Comparison of ENCODE assay signal across 13 mouse cellular contexts in genomic region chr11:121056536-121057236, GRCm38 (mm10). TPM values are rescaled to one million over a fixed set of nuclear protein-coding genes. Genes with fewer than 3 reads are reported as not detected.
DNase-seq lines count a peak whose midpoint lies in the region; ATAC-seq and TF ChIP-seq lines count a peak whose summit lies in the region.
"Had no signal": no experiment of that assay in that cellular context is flagged by ENCODE, and none has a peak within 500 bp of the region (broad histone marks: within the 10 kb centered on the region; RNA-seq: fewer than 3 reads in every experiment).

No protein-coding gene starts in this region.

- no peaks in the 10 kb centered on the region for H3K27me3 ChIP-seq in lung, embryonic 14.5 days (ENCODE audit: insufficient read depth, low read length)
- no peaks in the 10 kb centered on the region for H3K27me3 ChIP-seq in liver, embryonic 14.5 days (ENCODE audit: control insufficient read depth, insufficient read depth, low read length)
- no peaks in the 10 kb centered on the region for H3K27me3 ChIP-seq in stomach, embryonic 15.5 days (replicated peaks)
- H3K27me3 ChIP-seq in midbrain, embryonic 14.5 days (ENCODE audit: control insufficient read depth, insufficient read depth, low read length) = no peaks in the 10 kb centered on the region

- H3K9ac ChIP-seq in lung, embryonic 14.5 days = no peak overlapping the region
- no peak overlapping the region for H3K9ac ChIP-seq in liver, embryonic 14.5 days (replicated peaks)
- no peak overlapping the region for H3K9ac ChIP-seq in stomach, embryonic 15.5 days
- H3K9ac ChIP-seq in midbrain, embryonic 14.5 days (replicated peaks; ENCODE audit: low read length) = no peak overlapping the region
- H3K9ac ChIP-seq: hindbrain, embryonic 14.5 days; midbrain, embryonic 12.5 days had no signal

- DNase-seq in lung, embryonic 14.5 days = peak; percentile 64
- no peak for DNase-seq in lung, adult 2 months
- peak; percentile 91 for DNase-seq in kidney, adult 9 months
- peak in 2 of 3 experiments; percentile 30 to 38 for DNase-seq in liver, embryonic 14.5 days (ENCODE audit: low read depth in 3 of 3, low spot score in 3 of 3)
- DNase-seq in midbrain, embryonic 14.5 days = no peak
- DNase-seq in cerebellum, postnatal 10 days = no peak
- no peak for DNase-seq in frontal cortex, postnatal 10 days (ENCODE audit: low spot score in 2 of 2)
- DNase-seq: cerebellum, adult 9-10 months; heart, adult 2 months had no signal

- WGBS in lung, embryonic 14.5 days = 30% methylated on average over 7 of the region's 7 CpGs
- 46% methylated on average over 7 of the region's 7 CpGs for WGBS in lung, adult 2 months
- 43% methylated on average over 7 of the region's 7 CpGs for WGBS in liver, embryonic 14.5 days (ENCODE audit: insufficient replicate concordance)
- 47% methylated on average over 7 of the region's 7 CpGs for WGBS in stomach, embryonic 15.5 days
- 83% methylated on average over 7 of the region's 7 CpGs for WGBS in midbrain, embryonic 14.5 days

- ATAC-seq in lung, embryonic 14.5 days (ENCODE audit: insufficient read depth) = peak; percentile 16; the same call in 1 of the 2 replicates
- ATAC-seq in liver, embryonic 14.5 days (ENCODE audit: insufficient read depth) = no peak
- ATAC-seq in stomach, embryonic 15.5 days (ENCODE audit: insufficient read depth, low FRiP score, low read depth) = peak; percentile 54
- no peak for ATAC-seq in midbrain, embryonic 14.5 days (ENCODE audit: low FRiP score, low TSS enrichment)

- no peak overlapping the region for H3K27ac ChIP-seq in lung, embryonic 14.5 days (ENCODE audit: low read depth)
- peak overlapping the region; percentile 42 for H3K27ac ChIP-seq in liver, embryonic 14.5 days
- no peak overlapping the region; the same call in 1 of the 2 replicates for H3K27ac ChIP-seq in stomach, embryonic 15.5 days
- no peak overlapping the region for H3K27ac ChIP-seq in midbrain, embryonic 14.5 days (replicated peaks; ENCODE audit: low read depth, low read length)
- H3K27ac ChIP-seq: heart, adult 2 months; hindbrain, embryonic 14.5 days; midbrain, embryonic 12.5 days had no signal

- H3K36me3 ChIP-seq in lung, embryonic 14.5 days (ENCODE audit: insufficient read depth) = no peaks in the 10 kb centered on the region
- H3K36me3 ChIP-seq in liver, embryonic 14.5 days (replicated peaks; ENCODE audit: control insufficient read depth, insufficient read depth, low read depth) = no peaks in the 10 kb centered on the region
- no peaks in the 10 kb centered on the region for H3K36me3 ChIP-seq in stomach, embryonic 15.5 days
- no peaks in the 10 kb centered on the region for H3K36me3 ChIP-seq in midbrain, embryonic 14.5 days (ENCODE audit: control insufficient read depth, insufficient read depth, low read length)
- H3K36me3 ChIP-seq: midbrain, embryonic 12.5 days had no signal

- no peak overlapping the region for H3K4me2 ChIP-seq in lung, embryonic 14.5 days
- no peak overlapping the region for H3K4me2 ChIP-seq in liver, embryonic 14.5 days (ENCODE audit: low read depth)
- no peak overlapping the region for H3K4me2 ChIP-seq in stomach, embryonic 15.5 days
- H3K4me2 ChIP-seq in midbrain, embryonic 14.5 days (ENCODE audit: low read length) = no peak overlapping the region
- H3K4me2 ChIP-seq: hindbrain, embryonic 14.5 days; midbrain, embryonic 12.5 days had no signal

- TF ChIP-seq CTCF in lung, embryonic 14.5 days (IDR thresholded peaks at IDR 0.05; ENCODE audit: low read depth) = no peak
- no peak for TF ChIP-seq CTCF in lung, adult 2 months (IDR thresholded peaks at IDR 0.05; ENCODE audit: insufficient read depth, low read length)
- TF ChIP-seq CTCF in liver, embryonic 14.5 days (IDR thresholded peaks at IDR 0.05; ENCODE audit: low read depth) = no peak

- H3K4me3 ChIP-seq in lung, embryonic 14.5 days (ENCODE audit: low read depth, low read length) = no peak overlapping the region
- H3K4me3 ChIP-seq in lung, adult 2 months (replicated peaks; ENCODE audit: extremely low read depth, low read depth, low read length) = no peak overlapping the region
- H3K4me3 ChIP-seq in liver, embryonic 14.5 days (ENCODE audit: insufficient read depth in 1 of 2, low read depth in 2 of 2, low read length in 2 of 2) = no peak overlapping the region
- no peak overlapping the region for H3K4me3 ChIP-seq in stomach, embryonic 15.5 days (replicated peaks)
- no peak overlapping the region for H3K4me3 ChIP-seq in midbrain, embryonic 14.5 days (replicated peaks; ENCODE audit: low read depth, low read length)
- H3K4me3 ChIP-seq: erythroblast, embryonic 14.5 days; heart, adult 2 months; midbrain, embryonic 12.5 days had no signal

- no peaks in the 10 kb centered on the region for H3K9me3 ChIP-seq in lung, embryonic 14.5 days (ENCODE audit: low read depth, low read length)
- H3K9me3 ChIP-seq in liver, embryonic 14.5 days (ENCODE audit: control insufficient read depth, low read length) = no peaks in the 10 kb centered on the region
- no peaks in the 10 kb centered on the region for H3K9me3 ChIP-seq in stomach, embryonic 15.5 days
- H3K9me3 ChIP-seq in midbrain, embryonic 14.5 days (ENCODE audit: control insufficient read depth, low read length) = no peaks in the 10 kb centered on the region
- H3K9me3 ChIP-seq: midbrain, embryonic 12.5 days had no signal

- H3K4me1 ChIP-seq in lung, embryonic 14.5 days (ENCODE audit: insufficient read depth) = no peaks in the 10 kb centered on the region
- no peaks in the 10 kb centered on the region for H3K4me1 ChIP-seq in lung, adult 2 months (ENCODE audit: control insufficient read depth, insufficient read depth, low read length)
- peaks cover 0 to 22% of the 10 kb centered on the region in 2 experiments; a peak in 2 of 4 replicates for H3K4me1 ChIP-seq in liver, embryonic 14.5 days (replicated peaks; ENCODE audit: control insufficient read depth in 2 of 2, insufficient read depth in 2 of 2, low read length in 1 of 2)
- peaks cover 3% of the 10 kb centered on the region; the same call in 1 of the 2 replicates for H3K4me1 ChIP-seq in stomach, embryonic 15.5 days
- H3K4me1 ChIP-seq in midbrain, embryonic 14.5 days (ENCODE audit: control insufficient read depth, insufficient read depth, low read length) = no peaks in the 10 kb centered on the region
- H3K4me1 ChIP-seq: midbrain, embryonic 12.5 days had no signal

- no peak for TF ChIP-seq POLR2A in lung, adult 2 months (IDR thresholded peaks at IDR 0.05; ENCODE audit: borderline replicate concordance, extremely low read depth, low read depth, low read length)

- TF ChIP-seq EP300 in liver, embryonic 14.5 days (IDR thresholded peaks at IDR 0.05; ENCODE audit: low read depth) = no peak

RNA-seq across cellular contexts. Expression of gene Sectm1b, which starts 6.7 kb away (rescaled TPM):
- not detected in 2 replicates for polyA plus RNA-seq in lung, embryonic 14.5 days (2014; fragmentation: Nextera tagmentation; extraction: Ambion mirVana)
- 0.06 and 0.51 TPM in 2 replicates for polyA plus RNA-seq in lung, adult 2 months (2012; rRNA removed)
- 0.05 and 0.08 TPM in 2 replicates for polyA plus RNA-seq in liver, embryonic 14.5 days (2012; rRNA removed)
- polyA plus RNA-seq in liver, embryonic 14.5 days (2014; fragmentation: Nextera tagmentation; extraction: Ambion mirVana) = 0.04 TPM in 1 of 2 replicates, not detected in the other
- polyA plus RNA-seq in stomach, embryonic 15.5 days (2015; fragmentation: Nextera tagmentation; extraction: Ambion mirVana) = 0.92 and 1.3 TPM in 2 replicates
- not detected in 2 replicates for polyA plus RNA-seq in midbrain, embryonic 14.5 days (2014; fragmentation: Nextera tagmentation; extraction: Ambion mirVana)
- polyA plus RNA-seq: erythroblast, embryonic 14.5 days; heart, adult 2 months; hindbrain, embryonic 14.5 days; midbrain, embryonic 12.5 days had no signal

RNA-seq across cellular contexts. Expression of gene Cd7, which starts 17.5 kb away (rescaled TPM):
- 0.26 TPM in 1 of 2 replicates, not detected in the other for polyA plus RNA-seq in lung, embryonic 14.5 days (2014; fragmentation: Nextera tagmentation; extraction: Ambion mirVana)
- polyA plus RNA-seq in lung, adult 2 months (2012; rRNA removed) = 5.8 and 6.4 TPM in 2 replicates
- polyA plus RNA-seq in liver, embryonic 14.5 days (2012; rRNA removed) = 0.37 and 0.54 TPM in 2 replicates
- 0.56 and 0.57 TPM in 2 replicates for polyA plus RNA-seq in liver, embryonic 14.5 days (2014; fragmentation: Nextera tagmentation; extraction: Ambion mirVana)
- polyA plus RNA-seq in stomach, embryonic 15.5 days (2015; fragmentation: Nextera tagmentation; extraction: Ambion mirVana) = 2.6 and 3.3 TPM in 2 replicates
- polyA plus RNA-seq in midbrain, embryonic 14.5 days (2014; fragmentation: Nextera tagmentation; extraction: Ambion mirVana) = not detected in 2 replicates
- polyA plus RNA-seq: erythroblast, embryonic 14.5 days; midbrain, embryonic 12.5 days had no signal

RNA-seq across cellular contexts. Expression of gene Sectm1a, which starts 24.3 kb away (rescaled TPM):
- 0.30 TPM in 1 of 2 replicates, not detected in the other for polyA plus RNA-seq in lung, embryonic 14.5 days (2014; fragmentation: Nextera tagmentation; extraction: Ambion mirVana)
- polyA plus RNA-seq in lung, adult 2 months (2012; rRNA removed) = not detected in 2 replicates
- 1.0 and 1.3 TPM in 2 replicates for polyA plus RNA-seq in liver, embryonic 14.5 days (2012; rRNA removed)
- polyA plus RNA-seq in liver, embryonic 14.5 days (2014; fragmentation: Nextera tagmentation; extraction: Ambion mirVana) = 0.61 and 1.0 TPM in 2 replicates
- polyA plus RNA-seq in stomach, embryonic 15.5 days (2015; fragmentation: Nextera tagmentation; extraction: Ambion mirVana) = 0.57 and 0.93 TPM in 2 replicates
- not detected in 2 replicates for polyA plus RNA-seq in midbrain, embryonic 14.5 days (2014; fragmentation: Nextera tagmentation; extraction: Ambion mirVana)
- polyA plus RNA-seq: erythroblast, embryonic 14.5 days; heart, adult 2 months; hindbrain, embryonic 14.5 days; midbrain, embryonic 12.5 days had no signal

Comparison
In these comparisons a context has a peak if more than half of its experiments do, and no peak if none do; other contexts are left out.
1. DNase-seq: peak in lung, embryonic 14.5 days (single experiment), kidney, adult 9 months (single experiment) and liver, embryonic 14.5 days (2 of 3); none in lung, adult 2 months (single experiment), midbrain, embryonic 14.5 days (single experiment), cerebellum, postnatal 10 days (0 of 2) and frontal cortex, postnatal 10 days (0 of 2).
2. ATAC-seq: peak in lung, embryonic 14.5 days (single experiment) and stomach, embryonic 15.5 days (single experiment); none in liver, embryonic 14.5 days (single experiment) and midbrain, embryonic 14.5 days (single experiment).